Mouse (Mus musculus): ENCODE data around the gene Clcn2.

GRCm38 (mm10) chr16:20708220-20708938 is 9.2 kb downstream of the Clcn2 start:
- TF ChIP-seq POLR2A (IDR thresholded peaks at IDR 0.05; ENCODE audit: insufficient read depth, low read depth, low read length) (no peak), CTCF (IDR thresholded peaks at IDR 0.05; ENCODE audit: insufficient read depth, low read depth, low read length) (no peak)
